Mouse (Mus musculus) hindbrain, embryonic 15.5 days (tissue): ENCODE data around the gene Fbxl19. TPM values are rescaled to one million over a fixed set of nuclear protein-coding genes. Genes with fewer than 3 reads are reported as not detected.

Experiments
- ATAC-seq: fragments of 200-750 bp; cut with Nextera tagmentation; 2 replicates; pipeline ENCODE4 v1.8.0; 2017; ENCODE audit warnings: low read depth, moderate number of reproducible peaks, moderate TSS enrichment; ENCODE audit not compliant: low FRiP score
- H3K27ac ChIP-seq: fragments of 300-500 bp; sonication (generic); replicated peaks from 2 replicates; pipeline ENCODE4 v1.5.1; 2015; ENCODE audit warnings: mild to moderate bottlenecking, inconsistent platforms
- H3K27me3 ChIP-seq: fragments of 300-500 bp; sonication (generic); 2 replicates; pipeline ENCODE4 v1.6.1; 2015; ENCODE audit warnings: control low read depth, inconsistent platforms
- H3K36me3 ChIP-seq: fragments of 300-500 bp; sonication (generic); 2 replicates; pipeline ENCODE4 v1.6.1; 2015; ENCODE audit warnings: control low read depth, inconsistent platforms
- H3K4me1 ChIP-seq: fragments of 300-500 bp; sonication (generic); replicated peaks from 2 replicates; pipeline ENCODE4 v1.6.1; 2015; ENCODE audit warnings: control low read depth, inconsistent platforms
- H3K4me2 ChIP-seq: fragments of 300-500 bp; sonication (generic); 2 replicates; pipeline ENCODE4 v1.6.1; 2015; ENCODE audit warnings: moderate library complexity, mild to moderate bottlenecking, inconsistent platforms
- H3K4me3 ChIP-seq: fragments of 300-500 bp; sonication (generic); 2 replicates; pipeline ENCODE4 v1.5.1; 2015; ENCODE audit warnings: mild to moderate bottlenecking, inconsistent platforms
- H3K9ac ChIP-seq: fragments of 300-500 bp; sonication (generic); 2 replicates; pipeline ENCODE4 v1.6.1; 2015; ENCODE audit warnings: inconsistent platforms
- H3K9me3 ChIP-seq: fragments of 300-500 bp; sonication (generic); 2 replicates; pipeline ENCODE4 v1.6.1; 2016; ENCODE audit warnings: control low read depth, inconsistent platforms
- WGBS: fragments of 180-500 bp; shearing (Covaris S2); methylation state at CpG from one replicate; pipeline ENCODE4 v1.1.7; 2015; 5-methylcytosine and 5-hydroxymethylcytosine counted together
- microRNA counts: library from miRNA; unstranded; fragments of <30 nt; microRNA quantifications from one replicate; lab custom pipeline; 2016
- microRNA-seq: library from miRNA; unstranded; fragments of <30 nt; microRNA quantifications from one replicate; pipeline ENCODE4, GENCODE M21; 2016
- polyA plus RNA-seq: library from polyadenylated mRNA; unstranded; fragments of >200 nt; fragmentation: Nextera tagmentation; extraction: Ambion mirVana; gene quantifications from 2 replicates; pipeline ENCODE4 v1.2.1, GENCODE M21; 2015

Gene Fbxl19
- polyA plus RNA-seq, 1 experiment from 2014 or later, result 10.0 TPM

DNA sequence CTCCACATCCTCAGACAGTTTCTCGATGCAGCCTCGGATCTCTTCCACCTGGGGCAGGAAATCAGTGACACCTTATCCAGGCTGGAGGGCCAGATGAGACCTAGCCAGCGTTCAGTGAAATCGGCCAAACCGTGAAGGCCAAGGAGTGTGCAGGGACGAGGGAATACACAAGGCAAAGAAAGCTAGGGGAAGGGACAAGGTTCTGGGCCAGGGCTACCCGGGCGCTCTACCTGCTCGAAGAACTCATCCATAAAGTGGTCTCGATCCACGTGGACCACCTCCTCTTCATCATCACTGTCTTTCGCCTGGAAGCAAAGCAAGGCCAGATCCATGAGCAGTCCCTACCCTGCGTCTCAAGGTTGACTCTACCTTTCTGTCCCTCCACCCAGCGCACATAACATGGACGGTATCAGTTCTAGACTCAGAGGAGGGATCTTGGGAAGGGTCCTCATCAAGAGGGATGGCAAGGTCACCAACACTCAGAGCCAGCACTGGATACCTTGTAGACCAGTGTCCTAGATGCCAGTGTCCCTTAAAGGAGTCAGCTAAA is 70.8 kb downstream of the Fbxl19 start:
- Histone ChIP-seq H3K36me3 (peaks cover 44% of the 10 kb centered on the region), H3K4me1 (no peaks in the 10 kb centered on the region), H3K9me3 (no peaks in the 10 kb centered on the region), H3K4me2 (no peak overlapping the region), H3K27ac (no peak overlapping the region), H3K9ac (no peak overlapping the region), H3K27me3 (no peaks in the 10 kb centered on the region), H3K4me3 (no peak overlapping the region)
- ATAC-seq, result no peak
- WGBS, result 90% methylated on average over 15 of the region's 15 CpGs

DNA sequence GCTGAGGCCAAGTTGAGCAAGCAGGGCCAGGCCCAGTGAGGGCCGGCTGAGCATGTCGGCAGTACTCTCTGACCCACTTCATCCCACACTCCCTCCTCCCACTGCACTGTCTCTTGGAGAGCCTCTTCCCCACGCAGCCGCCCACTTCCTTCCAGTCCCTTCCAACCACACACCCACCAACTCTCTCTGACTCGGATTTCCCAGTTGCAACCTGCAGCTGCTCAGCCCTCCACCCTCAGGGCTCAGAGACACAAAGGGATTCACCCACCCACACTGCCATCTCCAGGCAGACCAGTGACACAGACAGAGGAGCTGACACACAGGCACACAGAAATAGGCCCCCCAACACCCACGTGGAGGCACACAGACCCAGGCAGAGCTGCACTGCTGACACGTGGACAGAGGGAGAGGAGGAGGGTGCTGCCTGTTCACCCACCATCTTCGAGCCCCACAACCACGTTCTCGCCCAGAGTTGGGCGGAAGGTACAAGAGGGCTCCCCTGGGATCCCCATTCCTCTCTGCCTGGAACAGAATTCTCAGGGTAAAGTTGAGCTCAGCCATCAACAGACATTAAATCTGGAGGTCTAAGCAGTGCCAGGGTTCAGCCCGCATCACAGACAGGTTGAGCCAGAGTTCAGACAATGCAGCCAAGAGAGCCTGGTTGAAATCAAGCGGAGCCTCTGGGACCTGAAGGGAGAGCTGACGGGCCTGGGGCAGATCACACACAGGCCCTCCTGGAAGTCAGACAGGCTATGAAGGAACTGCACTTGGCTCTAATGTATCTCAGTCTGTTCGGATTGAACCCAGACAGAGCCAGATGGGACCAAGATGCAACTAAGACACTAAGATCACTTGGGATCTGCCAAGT is 71.8 kb downstream of the Fbxl19 start:
- H3K4me3 ChIP-seq, result no peak overlapping the region
- peaks cover 34% of the 10 kb centered on the region for H3K36me3 ChIP-seq
- H3K27ac ChIP-seq, result no peak overlapping the region
- peaks cover 7% of the 10 kb centered on the region for H3K4me1 ChIP-seq
- H3K9ac ChIP-seq, result no peak overlapping the region
- WGBS, result 67% methylated on average over 15 of the region's 15 CpGs
- H3K9me3 ChIP-seq, result no peaks in the 10 kb centered on the region
- no peaks in the 10 kb centered on the region for H3K27me3 ChIP-seq
- no peak for ATAC-seq
- no peak overlapping the region for H3K4me2 ChIP-seq

DNA sequence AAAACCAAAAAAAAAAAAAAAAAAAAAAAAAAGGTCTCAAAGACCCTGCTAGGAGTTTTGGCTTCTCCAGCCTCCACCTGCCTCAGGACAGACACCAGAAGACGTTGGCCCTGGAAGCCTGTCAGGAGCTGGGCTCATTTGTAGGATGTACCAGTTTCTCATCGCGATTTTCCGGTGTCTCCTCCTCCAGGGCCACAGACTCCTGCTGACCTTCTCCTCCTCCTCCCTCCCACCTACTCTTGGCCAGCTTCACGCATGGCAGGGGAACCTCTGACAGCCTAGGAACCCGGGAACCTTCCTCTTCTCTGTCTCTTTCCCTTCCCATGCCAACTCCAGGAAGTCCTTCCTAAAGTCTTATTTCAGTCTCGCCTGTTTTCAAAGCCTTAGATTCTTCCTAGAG is 72.7 kb downstream of the Fbxl19 start:
- H3K4me2 ChIP-seq, result no peak overlapping the region
- no peak for ATAC-seq
- H3K4me1 ChIP-seq, result peaks cover 15% of the 10 kb centered on the region
- no peak overlapping the region for H3K9ac ChIP-seq
- H3K9me3 ChIP-seq, result no peaks in the 10 kb centered on the region
- H3K27ac ChIP-seq, result no peak overlapping the region
- no peaks in the 10 kb centered on the region for H3K27me3 ChIP-seq
- 75% methylated on average over 7 of the region's 7 CpGs for WGBS
- H3K36me3 ChIP-seq, result peaks cover 29% of the 10 kb centered on the region; the same call in 1 of the 2 replicates
- no peak overlapping the region for H3K4me3 ChIP-seq

DNA sequence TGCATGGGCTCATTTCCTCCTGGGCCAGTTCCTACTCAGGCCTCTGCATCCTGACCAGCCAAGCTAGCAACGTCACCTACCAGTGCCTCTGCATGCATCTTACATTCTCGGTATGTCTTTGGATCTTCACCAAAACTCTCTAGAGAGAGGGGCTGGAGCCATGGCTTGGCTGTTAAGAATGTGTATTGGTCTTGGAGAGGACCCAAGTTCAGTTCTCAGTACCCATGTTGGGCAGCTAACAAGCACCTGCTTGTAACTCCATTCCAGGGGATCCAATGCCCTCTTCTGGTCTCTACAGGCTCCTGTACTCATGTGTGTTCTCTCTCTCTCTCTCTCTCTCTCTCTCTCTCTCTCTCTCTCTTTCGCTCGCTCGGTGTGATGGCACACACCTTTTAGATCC is 73.4 kb downstream of the Fbxl19 start:
- Histone ChIP-seq H3K4me2 (no peak overlapping the region), H3K9me3 (no peaks in the 10 kb centered on the region), H3K4me1 (peaks cover 23% of the 10 kb centered on the region), H3K9ac (no peak overlapping the region), H3K4me3 (no peak overlapping the region), H3K27ac (no peak overlapping the region), H3K27me3 (no peaks in the 10 kb centered on the region), H3K36me3 (peaks cover 22% of the 10 kb centered on the region; the same call in 1 of the 2 replicates)
- WGBS, result 94% methylated on average over 5 of the region's 5 CpGs
- no peak for ATAC-seq

MicroRNAs encoded within 50 kb of the gene (microRNA counts, 519-probe panel; counts per million panel counts)
- microRNA mmu-miR-762 (lab: Ali Mortazavi, UCI), result 2,428 counts per million, percentile 36 among the panel's probes with 10 or more counts

Small RNA genes within 50 kb of the gene (microRNA-seq; reads per million reads assigned to microRNA genes)
- gene Mir762, result not detected

Other genes starting within 250 kb of the Fbxl19 start
- gene Srcap, start 232.6 kb upstream of the Fbxl19 start, polyA plus RNA-seq, result 57.2 and 57.4 TPM in 2 replicates
- gene Gm42715, start 225.0 kb upstream of the Fbxl19 start, polyA plus RNA-seq, result 14.7 and 15.6 TPM in 2 replicates
- gene Tmem265, start 183.2 kb upstream of the Fbxl19 start, polyA plus RNA-seq, result 7.6 and 10.3 TPM in 2 replicates
- 59.3 and 59.4 TPM in 2 replicates for gene Phkg2, start 171.2 kb upstream of the Fbxl19 start, polyA plus RNA-seq
- 10.1 and 12.2 TPM in 2 replicates for gene Ccdc189, start 155.9 kb upstream of the Fbxl19 start, polyA plus RNA-seq
- 41.4 and 44.9 TPM in 2 replicates for gene Rnf40, start 155.8 kb upstream of the Fbxl19 start, polyA plus RNA-seq
- gene Zfp629, start 128.7 kb upstream of the Fbxl19 start, polyA plus RNA-seq, result 18.7 and 19.1 TPM in 2 replicates
- gene Bcl7c, start 35.6 kb upstream of the Fbxl19 start, polyA plus RNA-seq, result 53.2 and 55.1 TPM in 2 replicates
- gene Ctf1, start 31.8 kb upstream of the Fbxl19 start, polyA plus RNA-seq, result 3.8 and 5.4 TPM in 2 replicates
- gene Ctf2, start 12.4 kb upstream of the Fbxl19 start, polyA plus RNA-seq, result 0.14 and 0.35 TPM in 2 replicates
- gene Orai3, start 25.3 kb downstream of the Fbxl19 start, polyA plus RNA-seq, result 9.2 and 10.4 TPM in 2 replicates
- 20.0 and 20.1 TPM in 2 replicates for gene Setd1a, start 32.1 kb downstream of the Fbxl19 start, polyA plus RNA-seq
- not detected in 2 replicates for gene Gm49388, start 41.1 kb downstream of the Fbxl19 start, polyA plus RNA-seq
- gene Hsd3b7, start 56.1 kb downstream of the Fbxl19 start, polyA plus RNA-seq, result 9.7 and 10.5 TPM in 2 replicates
- 21.5 and 22.4 TPM in 2 replicates for gene Stx4a, start 79.8 kb downstream of the Fbxl19 start, polyA plus RNA-seq
- gene Stx1b, start 80.0 kb downstream of the Fbxl19 start, polyA plus RNA-seq, result 63.4 and 72.5 TPM in 2 replicates
- gene Zfp646, start 131.7 kb downstream of the Fbxl19 start, polyA plus RNA-seq, result 9.3 and 9.8 TPM in 2 replicates
- 35.1 and 36.9 TPM in 2 replicates for gene Zfp668, start 132.3 kb downstream of the Fbxl19 start, polyA plus RNA-seq
- gene Prss53, start 146.4 kb downstream of the Fbxl19 start, polyA plus RNA-seq, result 1.2 and 1.5 TPM in 2 replicates
- not detected in 2 replicates for gene Gm21974, start 150.9 kb downstream of the Fbxl19 start, polyA plus RNA-seq
- gene Vkorc1, start 151.1 kb downstream of the Fbxl19 start, polyA plus RNA-seq, result 69.6 and 71.5 TPM in 2 replicates
- 61.6 and 65.4 TPM in 2 replicates for gene Bckdk, start 159.5 kb downstream of the Fbxl19 start, polyA plus RNA-seq
- gene Kat8, start 168.0 kb downstream of the Fbxl19 start, polyA plus RNA-seq, result 47.3 and 47.7 TPM in 2 replicates
- gene Prss8, start 185.6 kb downstream of the Fbxl19 start, polyA plus RNA-seq, result 0.54 TPM in 2 replicates
- gene Prss36, start 202.2 kb downstream of the Fbxl19 start, polyA plus RNA-seq, result 12.6 and 14.8 TPM in 2 replicates
- 357 and 368 TPM in 2 replicates for gene Fus, start 222.9 kb downstream of the Fbxl19 start, polyA plus RNA-seq
- 6.7 and 10.3 TPM in 2 replicates for gene Pycard, start 249.3 kb downstream of the Fbxl19 start, polyA plus RNA-seq